7 mouse cellular contexts compared by ENCODE assay signal in genomic region chr12:47164736-47165135, GRCm38 (mm10).
DNase-seq lines count a peak whose midpoint lies in the region; ATAC-seq and TF ChIP-seq lines count a peak whose summit lies in the region.

No protein-coding gene starts in this region.

- TF ChIP-seq CTCF in brain, embryonic 14.5 days (IDR thresholded peaks at IDR 0.05; ENCODE audit: borderline replicate concordance, extremely low read depth, insufficient read depth, insufficient read length) = no peak

- no peak overlapping the region for H3K4me3 ChIP-seq in forebrain, embryonic 14.5 days (ENCODE audit: low read depth, low read length)
- H3K4me3 ChIP-seq in midbrain, embryonic 10.5 days = peak overlapping the region; percentile 40

- H3K9ac ChIP-seq in forebrain, embryonic 14.5 days (ENCODE audit: low read length) = no peak overlapping the region

- peak overlapping the region; percentile 33 for H3K4me2 ChIP-seq in forebrain, embryonic 14.5 days (ENCODE audit: low read length)

- H3K36me3 ChIP-seq in forebrain, embryonic 14.5 days (ENCODE audit: control insufficient read depth, insufficient read depth, low read length) = no peaks in the 10 kb centered on the region
- no peaks in the 10 kb centered on the region for H3K36me3 ChIP-seq in midbrain, embryonic 10.5 days

- peak; percentile 77 for DNase-seq in brain, embryonic 14.5 days (ENCODE audit: low read depth)
- DNase-seq in forebrain, embryonic 14.5 days (ENCODE audit: low spot score) = peak; percentile 49
- DNase-seq in midbrain, embryonic 10.5 days (ENCODE audit: low spot score) = peak; percentile 16
- DNase-seq in urinary bladder, adult 18-20 months (ENCODE audit: low spot score in 2 of 2) = no peak

- H3K27me3 ChIP-seq in forebrain, embryonic 14.5 days (replicated peaks; ENCODE audit: control insufficient read depth, insufficient read depth, low read length) = no peaks in the 10 kb centered on the region
- no peaks in the 10 kb centered on the region for H3K27me3 ChIP-seq in midbrain, embryonic 10.5 days (ENCODE audit: low read depth, poor library complexity, severe bottlenecking)

- peak; percentile 77 for ATAC-seq in cerebellum, adult (ENCODE audit: insufficient number of reproducible peaks, low FRiP score, low TSS enrichment)
- peak; percentile 35 for ATAC-seq in forebrain, embryonic 14.5 days
- ATAC-seq in inflammation-experienced regulatory T-cells, adult 6 months = no peak
- ATAC-seq in granulocyte monocyte progenitor cell, adult 5-6 weeks (replicated peaks; ENCODE audit: poor library complexity, severe bottlenecking) = no peak

- 0 out of 2 replicates have a peak overlapping the region, but pooled peaks have one; percentile 15 for H3K27ac ChIP-seq in forebrain, embryonic 14.5 days (ENCODE audit: low read depth, low read length)
- H3K27ac ChIP-seq in midbrain, embryonic 10.5 days (replicated peaks) = peak overlapping the region; percentile 80

- H3K9me3 ChIP-seq in forebrain, embryonic 14.5 days (replicated peaks; ENCODE audit: control insufficient read depth, low read length) = no peaks in the 10 kb centered on the region
- no peaks in the 10 kb centered on the region for H3K9me3 ChIP-seq in midbrain, embryonic 10.5 days (replicated peaks)

- WGBS in forebrain, embryonic 14.5 days = 35% methylated on average over 8 of the region's 8 CpGs
- WGBS in midbrain, embryonic 10.5 days = 63% methylated on average over 8 of the region's 8 CpGs

- no peak for TF ChIP-seq POLR2A in brain, embryonic 14.5 days (IDR thresholded peaks at IDR 0.05; ENCODE audit: borderline replicate concordance, extremely low read depth, insufficient read depth, insufficient read length, poor library complexity, severe bottlenecking)

- H3K4me1 ChIP-seq in forebrain, embryonic 14.5 days (ENCODE audit: control insufficient read depth, insufficient read depth, low read length) = peaks cover 18% of the 10 kb centered on the region; the same call in 1 of the 2 replicates
- H3K4me1 ChIP-seq in midbrain, embryonic 10.5 days = peaks cover 28% of the 10 kb centered on the region

Comparison
In these comparisons a context has a peak if more than half of its experiments do, and no peak if none do; other contexts are left out.
1. DNase-seq: peak in brain, embryonic 14.5 days (single experiment), forebrain, embryonic 14.5 days (single experiment) and midbrain, embryonic 10.5 days (single experiment); none in urinary bladder, adult 18-20 months (0 of 2).
2. ATAC-seq: peak in cerebellum, adult (single experiment) and forebrain, embryonic 14.5 days (single experiment); none in inflammation-experienced regulatory T-cells, adult 6 months (single experiment) and granulocyte monocyte progenitor cell, adult 5-6 weeks (single experiment).